Mouse (Mus musculus) stomach, postnatal 0 days (tissue): ENCODE results near the gene Dgki.

Source experiments
- CTCF ChIP-seq: IDR thresholded peaks from 2 replicates; pipeline ENCODE4 v1.5.1; 2016; ENCODE audit warnings: antibody characterized with exemption, low read depth, mild to moderate bottlenecking, moderate library complexity
- EP300 ChIP-seq: optimal IDR thresholded peaks from 2 replicates; pipeline ENCODE3; 2016; ENCODE audit warnings: antibody characterized with exemption

- no peak for TF ChIP-seq CTCF
- TF ChIP-seq EP300, result no peak
These were observed 465.2 kb downstream of the Dgki start for GRCm38 (mm10) chr6:36834695-36835265.
